Mouse (Mus musculus): ENCODE data around the gene Sim2.

DNA sequence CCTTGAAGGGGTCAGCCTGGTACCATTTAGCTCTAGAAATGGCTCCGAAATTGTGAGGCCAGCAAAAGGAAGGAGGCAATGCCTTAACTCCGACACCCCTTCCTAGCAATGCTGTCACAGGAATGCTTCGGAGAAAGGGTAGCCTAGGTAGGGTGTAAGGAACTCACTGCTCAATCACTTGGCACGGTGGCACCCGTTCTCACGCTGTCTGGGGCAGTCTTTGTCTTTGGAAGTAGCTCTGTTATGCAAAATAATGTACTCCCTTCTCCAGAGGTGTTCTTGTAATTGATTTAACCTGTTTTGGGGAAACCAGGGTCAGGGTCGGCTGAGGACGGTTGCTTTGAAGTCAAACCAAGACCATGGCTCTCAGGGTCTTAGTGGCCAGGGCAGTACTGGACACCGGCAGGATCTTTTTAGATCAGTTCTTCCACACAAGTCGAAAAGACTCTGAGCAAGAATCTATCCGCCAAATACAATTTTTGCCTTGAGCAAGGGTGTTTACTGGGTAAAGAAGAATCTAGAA, 3.6 kb downstream of the Sim2 start:
- TF ChIP-seq CTCF (IDR thresholded peaks at IDR 0.05; ENCODE audit: low read depth) (no peak), EP300 (IDR thresholded peaks at IDR 0.05; ENCODE audit: low read depth) (no peak)

All from liver, postnatal 0 days (tissue).